Mouse (Mus musculus): ENCODE measurements around the gene Daxx. TPM values are rescaled to one million over a fixed set of nuclear protein-coding genes. Genes with fewer than 3 reads are reported as not detected.
"Not testable (repeated sequence)": the region's sequence is repeated elsewhere in the genome, so short reads cannot be mapped to it uniquely, and the experiment has no call there.

The Daxx gene
- polyA plus RNA-seq, 1 experiment from 2014 or later, result 51.7 TPM

- H3K4me2 ChIP-seq (replicated peaks); H3K27me3 ChIP-seq; H3K36me3 ChIP-seq; ATAC-seq (ENCODE audit: insufficient number of reproducible peaks, low FRiP score, low TSS enrichment, low read depth); H3K27ac ChIP-seq (replicated peaks); H3K9ac ChIP-seq; H3K9me3 ChIP-seq (replicated peaks); H3K4me3 ChIP-seq (replicated peaks): not testable (repeated sequence)
- WGBS, result 69% methylated on average over 6 of the region's 6 CpGs
- peaks cover 12% of the 10 kb centered on the region for H3K4me1 ChIP-seq
These were observed 17.3 kb upstream of the Daxx start for GRCm38 (mm10) chr17:33891892-33892291.

DNA sequence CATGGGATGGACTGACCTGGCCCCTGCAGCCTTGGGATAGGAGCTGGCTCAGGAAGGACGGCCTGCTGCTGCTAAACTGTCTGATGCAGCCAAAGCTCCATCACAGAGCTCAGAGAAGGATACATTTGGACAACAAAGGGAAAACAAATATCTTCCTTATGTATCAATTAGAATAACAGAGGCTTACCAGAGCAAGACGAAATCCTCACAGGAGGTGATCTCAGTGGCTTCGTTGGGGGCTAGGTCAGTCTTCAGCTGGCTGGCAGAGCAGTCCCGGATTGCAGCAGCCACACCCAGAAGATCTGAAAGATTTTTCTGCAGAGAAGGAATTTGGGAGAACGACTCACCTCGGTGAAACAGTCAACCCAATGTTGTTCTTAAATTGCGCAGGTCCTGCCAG is 16.8 kb upstream of the Daxx start:
- Histone ChIP-seq H3K9ac (no peak overlapping the region), H3K36me3 (no peaks in the 10 kb centered on the region), H3K9me3 (replicated peaks) (no peaks in the 10 kb centered on the region), H3K27ac (replicated peaks) (no peak overlapping the region), H3K4me3 (replicated peaks) (no peak overlapping the region), H3K4me2 (replicated peaks) (no peak overlapping the region), H3K4me1 (peaks cover 12% of the 10 kb centered on the region), H3K27me3 (no peaks in the 10 kb centered on the region)
- WGBS, result 20% methylated on average over 7 of the region's 7 CpGs
- no peak for ATAC-seq (ENCODE audit: insufficient number of reproducible peaks, low FRiP score, low TSS enrichment, low read depth)

GRCm38 (mm10) chr17:33893011-33893410 is 16.2 kb upstream of the Daxx start:
- H3K4me3 ChIP-seq (replicated peaks); ATAC-seq (ENCODE audit: insufficient number of reproducible peaks, low FRiP score, low TSS enrichment, low read depth): not testable (repeated sequence)

DNA sequence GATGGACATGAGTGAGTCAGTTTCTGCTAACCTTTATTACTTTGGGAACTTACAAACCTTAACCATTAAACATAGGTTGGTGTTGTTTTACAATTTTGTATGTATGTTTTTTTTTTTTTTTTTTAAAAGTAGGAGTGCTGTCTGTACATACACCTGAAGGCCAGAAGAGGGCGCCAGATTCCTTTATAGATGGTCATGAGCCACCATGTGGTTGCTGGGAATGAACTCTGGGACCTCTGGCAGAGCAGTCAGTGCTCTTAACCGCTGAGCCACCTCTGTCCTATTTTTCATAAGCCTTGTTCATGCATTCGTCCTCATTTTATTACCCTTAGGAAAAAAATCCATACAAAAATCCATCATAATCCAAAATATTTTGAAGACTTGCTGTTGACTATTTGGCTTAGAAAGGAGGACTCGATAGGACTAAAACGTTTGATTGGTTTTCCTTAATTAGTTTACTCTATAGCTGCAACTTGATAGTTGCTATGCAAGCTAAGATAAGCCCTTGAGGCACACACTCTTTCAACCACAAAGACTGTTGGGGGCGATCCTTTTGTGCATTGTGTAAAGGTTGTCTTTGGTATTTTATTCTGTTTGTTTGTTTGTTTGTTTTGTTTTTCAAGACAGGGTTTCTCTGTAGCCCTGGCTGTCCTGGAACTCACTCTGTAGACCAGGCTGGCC is 12.0 kb upstream of the Daxx start:
- H3K4me1 ChIP-seq, result no peaks in the 10 kb centered on the region
- no peak overlapping the region for H3K4me3 ChIP-seq (replicated peaks)
- 37% methylated on average over 6 of the region's 6 CpGs for WGBS
- H3K4me2 ChIP-seq (replicated peaks), result no peak overlapping the region
- H3K36me3 ChIP-seq, result no peaks in the 10 kb centered on the region
- no peaks in the 10 kb centered on the region for H3K27me3 ChIP-seq
- H3K9me3 ChIP-seq (replicated peaks), result no peaks in the 10 kb centered on the region
- ATAC-seq (ENCODE audit: insufficient number of reproducible peaks, low FRiP score, low TSS enrichment, low read depth), result no peak
- H3K27ac ChIP-seq (replicated peaks), result no peak overlapping the region
- no peak overlapping the region for H3K9ac ChIP-seq

More at GRCm38 (mm10) chr17:33893011-33893410, 16.2 kb upstream of the Daxx start:
- H3K4me1 ChIP-seq, result peaks cover 12% of the 10 kb centered on the region
- H3K27ac ChIP-seq (replicated peaks); H3K4me2 ChIP-seq (replicated peaks); H3K9me3 ChIP-seq (replicated peaks); H3K27me3 ChIP-seq; H3K36me3 ChIP-seq; H3K9ac ChIP-seq: not testable (repeated sequence)
- 70% methylated on average over 4 of the region's 4 CpGs for WGBS

DNA sequence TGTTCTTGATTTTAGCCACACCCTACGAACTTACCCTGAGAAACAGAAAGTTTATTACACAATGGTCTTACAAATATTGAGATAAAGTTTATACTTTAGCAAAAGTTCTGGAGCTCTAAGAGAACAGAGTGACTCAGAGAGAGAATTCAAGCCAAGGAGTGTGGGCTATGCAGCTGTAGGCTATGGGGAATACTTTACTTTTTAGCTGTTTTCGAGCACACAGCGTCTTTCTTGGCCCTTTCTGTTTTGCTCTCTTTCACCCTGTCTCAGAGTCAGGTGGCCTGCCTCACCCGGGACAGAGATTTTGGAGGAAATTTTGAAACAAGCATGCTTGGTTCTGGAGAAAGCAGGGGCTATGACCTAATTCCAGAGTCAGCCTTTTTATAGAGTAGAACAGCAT is 11.0 kb upstream of the Daxx start:
- not testable (repeated sequence) for H3K9me3 ChIP-seq (replicated peaks); H3K27ac ChIP-seq (replicated peaks); H3K4me1 ChIP-seq; H3K9ac ChIP-seq; H3K36me3 ChIP-seq; H3K4me3 ChIP-seq (replicated peaks); ATAC-seq (ENCODE audit: insufficient number of reproducible peaks, low FRiP score, low TSS enrichment, low read depth); H3K4me2 ChIP-seq (replicated peaks); H3K27me3 ChIP-seq
- 69% methylated on average over 4 of the region's 4 CpGs for WGBS

- H3K4me3 ChIP-seq (replicated peaks), result no peak overlapping the region
- ATAC-seq (ENCODE audit: insufficient number of reproducible peaks, low FRiP score, low TSS enrichment, low read depth), result no peak
- no peak overlapping the region for H3K4me2 ChIP-seq (replicated peaks)
- no peaks in the 10 kb centered on the region for H3K36me3 ChIP-seq
- no peak overlapping the region for H3K27ac ChIP-seq (replicated peaks)
- H3K9me3 ChIP-seq (replicated peaks), result no peaks in the 10 kb centered on the region
- H3K27me3 ChIP-seq, result no peaks in the 10 kb centered on the region
- 68% methylated on average over 4 of the region's 4 CpGs for WGBS
- no peak overlapping the region for H3K9ac ChIP-seq
- no peaks in the 10 kb centered on the region for H3K4me1 ChIP-seq
These were observed 9.6 kb upstream of the Daxx start for GRCm38 (mm10) chr17:33899642-33900041.

GRCm38 (mm10) chr17:33900281-33900988 is 8.8 kb upstream of the Daxx start:
- Histone ChIP-seq H3K4me3 (replicated peaks) (no peak overlapping the region), H3K4me1 (no peaks in the 10 kb centered on the region), H3K27ac (replicated peaks) (no peak overlapping the region), H3K4me2 (replicated peaks) (no peak overlapping the region), H3K9ac (no peak overlapping the region), H3K9me3 (replicated peaks) (no peaks in the 10 kb centered on the region), H3K27me3 (no peaks in the 10 kb centered on the region), H3K36me3 (no peaks in the 10 kb centered on the region)
- 66% methylated on average over 7 of the region's 7 CpGs for WGBS
- ATAC-seq (ENCODE audit: insufficient number of reproducible peaks, low FRiP score, low TSS enrichment, low read depth), result no peak

DNA sequence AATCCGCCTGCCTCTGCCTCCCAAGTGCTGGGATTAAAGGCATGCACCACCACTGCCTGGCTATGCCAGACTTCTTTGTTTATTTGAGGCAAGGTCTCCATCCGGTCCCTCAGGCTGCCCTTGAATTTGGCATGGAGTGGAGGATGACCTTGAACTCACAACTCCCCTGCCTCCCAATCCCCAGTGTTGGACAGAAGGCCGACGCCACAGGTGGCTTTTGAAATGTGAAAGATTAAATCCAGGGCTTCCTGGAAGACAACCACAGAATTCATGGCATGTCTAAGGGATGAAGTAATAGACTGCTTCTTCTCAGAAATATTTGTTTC is 8.3 kb upstream of the Daxx start:
- no peak overlapping the region for H3K27ac ChIP-seq (replicated peaks)
- no peak overlapping the region for H3K9ac ChIP-seq
- no peak overlapping the region for H3K4me3 ChIP-seq (replicated peaks)
- no peaks in the 10 kb centered on the region for H3K36me3 ChIP-seq
- no peaks in the 10 kb centered on the region for H3K27me3 ChIP-seq
- WGBS, result 77% methylated on average over 4 of the region's 4 CpGs
- ATAC-seq (ENCODE audit: insufficient number of reproducible peaks, low FRiP score, low TSS enrichment, low read depth), result no peak
- H3K9me3 ChIP-seq (replicated peaks), result no peaks in the 10 kb centered on the region
- no peaks in the 10 kb centered on the region for H3K4me1 ChIP-seq
- H3K4me2 ChIP-seq (replicated peaks), result no peak overlapping the region

- no peaks in the 10 kb centered on the region for H3K9me3 ChIP-seq (replicated peaks)
- H3K9ac ChIP-seq, result no peak overlapping the region
- H3K4me1 ChIP-seq, result no peaks in the 10 kb centered on the region
- ATAC-seq (ENCODE audit: insufficient number of reproducible peaks, low FRiP score, low TSS enrichment, low read depth), result no peak
- no peaks in the 10 kb centered on the region for H3K27me3 ChIP-seq
- WGBS, result 62% methylated on average over 4 of the region's 4 CpGs
- no peak overlapping the region for H3K4me2 ChIP-seq (replicated peaks)
- no peak overlapping the region for H3K4me3 ChIP-seq (replicated peaks)
- H3K36me3 ChIP-seq, result no peaks in the 10 kb centered on the region
- no peak overlapping the region for H3K27ac ChIP-seq (replicated peaks)
These were observed 7.6 kb upstream of the Daxx start for GRCm38 (mm10) chr17:33901653-33902052.

DNA sequence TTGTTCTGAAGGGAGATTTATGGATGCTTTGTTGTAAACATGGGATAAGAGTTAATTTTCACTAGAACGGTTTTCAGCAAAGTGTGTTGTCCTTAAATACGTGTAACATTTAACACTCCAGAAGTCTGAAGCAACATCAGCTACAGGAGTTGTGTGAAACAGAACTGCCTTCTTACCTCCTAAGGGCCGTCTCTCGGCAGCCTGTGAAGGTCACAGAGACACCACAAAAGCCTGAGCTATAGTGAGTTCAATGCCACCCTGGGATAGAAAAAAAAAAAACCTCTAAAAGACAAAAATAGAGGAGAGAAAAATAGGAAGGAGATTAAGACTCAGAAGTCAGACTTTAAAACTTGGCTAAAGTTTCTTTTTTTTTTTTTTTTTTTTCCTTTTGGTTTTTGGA is 7.1 kb upstream of the Daxx start:
- no peak overlapping the region for H3K4me2 ChIP-seq (replicated peaks)
- WGBS, result 74% methylated on average over 4 of the region's 4 CpGs
- no peaks in the 10 kb centered on the region for H3K27me3 ChIP-seq
- H3K27ac ChIP-seq (replicated peaks), result no peak overlapping the region
- H3K9ac ChIP-seq, result no peak overlapping the region
- no peak overlapping the region for H3K4me3 ChIP-seq (replicated peaks)
- ATAC-seq (ENCODE audit: insufficient number of reproducible peaks, low FRiP score, low TSS enrichment, low read depth), result no peak
- H3K9me3 ChIP-seq (replicated peaks), result no peaks in the 10 kb centered on the region
- no peaks in the 10 kb centered on the region for H3K4me1 ChIP-seq
- H3K36me3 ChIP-seq, result no peaks in the 10 kb centered on the region

GRCm38 (mm10) chr17:33902491-33902890 is 6.7 kb upstream of the Daxx start:
- no peaks in the 10 kb centered on the region for H3K27me3 ChIP-seq
- no peak for ATAC-seq (ENCODE audit: insufficient number of reproducible peaks, low FRiP score, low TSS enrichment, low read depth)
- H3K27ac ChIP-seq (replicated peaks), result no peak overlapping the region
- no peak overlapping the region for H3K9ac ChIP-seq
- H3K36me3 ChIP-seq, result no peaks in the 10 kb centered on the region
- no peaks in the 10 kb centered on the region for H3K9me3 ChIP-seq (replicated peaks)
- no peaks in the 10 kb centered on the region for H3K4me1 ChIP-seq
- no peak overlapping the region for H3K4me2 ChIP-seq (replicated peaks)
- 80% methylated on average over 7 of the region's 7 CpGs for whole genome bisulfite sequencing
- H3K4me3 ChIP-seq (replicated peaks), result no peak overlapping the region
